Mouse (Mus musculus): ENCODE results near the gene Slc51a. TPM values are rescaled to one million over a fixed set of nuclear protein-coding genes. Genes with fewer than 3 reads are reported as not detected.
"Not testable (repeated sequence)": the region's sequence is repeated elsewhere in the genome, so short reads cannot be mapped to it uniquely, and the experiment has no call there.

Slc51a gene
- polyA plus RNA-seq, 1 experiment from 2014 or later: 0.40 TPM

- Histone ChIP-seq H3K4me3 (replicated peaks) (no peak overlapping the region), H3K4me1 (no peaks in the 10 kb centered on the region), H3K27ac (no peak overlapping the region), H3K9me3 (no peaks in the 10 kb centered on the region), H3K36me3 (replicated peaks) (peaks cover 28% of the 10 kb centered on the region), H3K27me3 (no peaks in the 10 kb centered on the region), H3K9ac (no peak overlapping the region), H3K4me2 (no peak overlapping the region)
- no peak for ATAC-seq (ENCODE audit: low FRiP score)
Observed at GRCm38 (mm10) chr16:32456086-32456485, 31.6 kb downstream of the Slc51a start.

- Histone ChIP-seq H3K4me3 (replicated peaks) (no peak overlapping the region), H3K4me2 (no peak overlapping the region), H3K9me3 (no peaks in the 10 kb centered on the region), H3K4me1 (no peaks in the 10 kb centered on the region), H3K27me3 (no peaks in the 10 kb centered on the region), H3K27ac (no peak overlapping the region), H3K9ac (no peak overlapping the region), H3K36me3 (replicated peaks) (peaks cover 28% of the 10 kb centered on the region)
- ATAC-seq (ENCODE audit: low FRiP score): no peak
- WGBS: 83% methylated on average over 5 of the region's 5 CpGs
Observed at GRCm38 (mm10) chr16:32454646-32455045, 33.0 kb downstream of the Slc51a start.

- Histone ChIP-seq H3K27me3 (no peaks in the 10 kb centered on the region), H3K27ac (no peak overlapping the region), H3K4me3 (replicated peaks) (no peak overlapping the region), H3K9ac (no peak overlapping the region), H3K4me2 (no peak overlapping the region), H3K9me3 (no peaks in the 10 kb centered on the region), H3K36me3 (replicated peaks) (peaks cover 23% of the 10 kb centered on the region), H3K4me1 (no peaks in the 10 kb centered on the region)
- 93% methylated on average over 8 of the region's 8 CpGs for WGBS
- no peak for ATAC-seq (ENCODE audit: low FRiP score)
Observed at GRCm38 (mm10) chr16:32453102-32453501, 34.6 kb downstream of the Slc51a start.

GRCm38 (mm10) chr16:32450133-32450532, 37.5 kb downstream of the Slc51a start:
- ATAC-seq (ENCODE audit: low FRiP score): no peak
- no peaks in the 10 kb centered on the region for H3K9me3 ChIP-seq
- no peaks in the 10 kb centered on the region for H3K27me3 ChIP-seq
- H3K27ac ChIP-seq: no peak overlapping the region
- no peak overlapping the region for H3K4me3 ChIP-seq (replicated peaks)
- no peak overlapping the region for H3K9ac ChIP-seq
- no peak overlapping the region for H3K4me2 ChIP-seq
- peaks cover 14% of the 10 kb centered on the region for H3K36me3 ChIP-seq (replicated peaks)
- H3K4me1 ChIP-seq: no peaks in the 10 kb centered on the region
- 96% methylated on average over 2 of the region's 2 CpGs for WGBS

- ATAC-seq (ENCODE audit: low FRiP score): no peak
- H3K4me2 ChIP-seq: no peak overlapping the region
- H3K9ac ChIP-seq: no peak overlapping the region
- H3K27ac ChIP-seq: no peak overlapping the region
- H3K9me3 ChIP-seq: no peaks in the 10 kb centered on the region
- H3K4me3 ChIP-seq (replicated peaks): no peak overlapping the region
- H3K4me1 ChIP-seq: no peaks in the 10 kb centered on the region
- 87% methylated on average over 3 of the region's 3 CpGs for WGBS
- peaks cover 13% of the 10 kb centered on the region for H3K36me3 ChIP-seq (replicated peaks)
- no peaks in the 10 kb centered on the region for H3K27me3 ChIP-seq
Observed at GRCm38 (mm10) chr16:32449665-32450064, 38.0 kb downstream of the Slc51a start.

- Histone ChIP-seq H3K4me1 (no peaks in the 10 kb centered on the region), H3K27me3 (no peaks in the 10 kb centered on the region), H3K4me3 (replicated peaks) (no peak overlapping the region), H3K4me2 (no peak overlapping the region), H3K36me3 (replicated peaks) (peaks cover 1% of the 10 kb centered on the region; the same call in 1 of the 2 replicates), H3K9me3 (no peaks in the 10 kb centered on the region), H3K27ac (no peak overlapping the region), H3K9ac (no peak overlapping the region)
- WGBS: 79% methylated on average over 2 of the region's 2 CpGs
- no peak for ATAC-seq (ENCODE audit: low FRiP score)
Observed at GRCm38 (mm10) chr16:32446563-32447138, 41.0 kb downstream of the Slc51a start.

GRCm38 (mm10) chr16:32445558-32445957, 42.1 kb downstream of the Slc51a start:
- WGBS: 87% methylated on average over 1 of the region's 1 CpGs
- Histone ChIP-seq H3K9me3 (no peaks in the 10 kb centered on the region), H3K4me3 (replicated peaks) (no peak overlapping the region), H3K27ac (no peak overlapping the region), H3K4me1 (no peaks in the 10 kb centered on the region), H3K27me3 (no peaks in the 10 kb centered on the region), H3K4me2 (no peak overlapping the region), H3K36me3 (replicated peaks) (no peaks in the 10 kb centered on the region; the same call in 1 of the 2 replicates), H3K9ac (no peak overlapping the region)
- no peak for ATAC-seq (ENCODE audit: low FRiP score)

GRCm38 (mm10) chr16:32444615-32445014, 43.1 kb downstream of the Slc51a start:
- whole genome bisulfite sequencing: 93% methylated on average over 3 of the region's 3 CpGs
- not testable (repeated sequence) for ATAC-seq (ENCODE audit: low FRiP score); H3K4me1 ChIP-seq; H3K27me3 ChIP-seq; H3K4me2 ChIP-seq; H3K9me3 ChIP-seq; H3K9ac ChIP-seq; H3K36me3 ChIP-seq (replicated peaks); H3K4me3 ChIP-seq (replicated peaks); H3K27ac ChIP-seq

- no peak for ATAC-seq (ENCODE audit: low FRiP score)
- no peak overlapping the region for H3K4me3 ChIP-seq (replicated peaks)
- H3K27me3 ChIP-seq: no peaks in the 10 kb centered on the region
- H3K9me3 ChIP-seq: no peaks in the 10 kb centered on the region
- no peak overlapping the region for H3K9ac ChIP-seq
- H3K27ac ChIP-seq: no peak overlapping the region
- WGBS: 88% methylated on average over 3 of the region's 3 CpGs
- no peak overlapping the region for H3K4me2 ChIP-seq
- no peaks in the 10 kb centered on the region; the same call in 1 of the 2 replicates for H3K36me3 ChIP-seq (replicated peaks)
- H3K4me1 ChIP-seq: no peaks in the 10 kb centered on the region
Observed at GRCm38 (mm10) chr16:32441432-32441831, 46.2 kb downstream of the Slc51a start.

GRCm38 (mm10) chr16:32437266-32437665, 50.4 kb downstream of the Slc51a start:
- WGBS: 100% methylated on average over 1 of the region's 1 CpGs
- no peak overlapping the region for H3K4me2 ChIP-seq
- no peaks in the 10 kb centered on the region; the same call in 1 of the 2 replicates for H3K36me3 ChIP-seq (replicated peaks)
- H3K4me1 ChIP-seq: no peaks in the 10 kb centered on the region; the same call in 1 of the 2 replicates
- no peaks in the 10 kb centered on the region for H3K27me3 ChIP-seq
- H3K9ac ChIP-seq: no peak overlapping the region
- no peak overlapping the region for H3K27ac ChIP-seq
- no peaks in the 10 kb centered on the region for H3K9me3 ChIP-seq
- no peak for ATAC-seq (ENCODE audit: low FRiP score)
- H3K4me3 ChIP-seq (replicated peaks): no peak overlapping the region

GRCm38 (mm10) chr16:32436657-32437056, 51.0 kb downstream of the Slc51a start:
- Histone ChIP-seq H3K4me1 (peaks cover 6% of the 10 kb centered on the region), H3K4me2 (no peak overlapping the region), H3K4me3 (replicated peaks) (no peak overlapping the region), H3K36me3 (replicated peaks) (no peaks in the 10 kb centered on the region; the same call in 1 of the 2 replicates), H3K9ac (no peak overlapping the region), H3K27me3 (no peaks in the 10 kb centered on the region), H3K9me3 (no peaks in the 10 kb centered on the region), H3K27ac (no peak overlapping the region)
- WGBS: 69% methylated on average over 1 of the region's 1 CpGs
- no peak for ATAC-seq (ENCODE audit: low FRiP score)

- no peak overlapping the region for H3K4me2 ChIP-seq
- no peaks in the 10 kb centered on the region for H3K36me3 ChIP-seq (replicated peaks)
- no peak overlapping the region for H3K9ac ChIP-seq
- peaks cover 12% of the 10 kb centered on the region for H3K4me1 ChIP-seq
- no peak overlapping the region for H3K27ac ChIP-seq
- no peaks in the 10 kb centered on the region for H3K9me3 ChIP-seq
- H3K4me3 ChIP-seq (replicated peaks): no peak overlapping the region
- no peak for ATAC-seq (ENCODE audit: low FRiP score)
- no peaks in the 10 kb centered on the region for H3K27me3 ChIP-seq
Observed at GRCm38 (mm10) chr16:32434691-32435090, 53.0 kb downstream of the Slc51a start.

GRCm38 (mm10) chr16:32434066-32434465, 53.6 kb downstream of the Slc51a start:
- no peaks in the 10 kb centered on the region for H3K27me3 ChIP-seq
- H3K36me3 ChIP-seq (replicated peaks): no peaks in the 10 kb centered on the region
- peaks cover 13% of the 10 kb centered on the region for H3K4me1 ChIP-seq
- no peak for ATAC-seq (ENCODE audit: low FRiP score)
- H3K27ac ChIP-seq: no peak overlapping the region
- no peaks in the 10 kb centered on the region for H3K9me3 ChIP-seq
- H3K4me2 ChIP-seq: no peak overlapping the region
- 70% methylated on average over 6 of the region's 6 CpGs for WGBS
- H3K4me3 ChIP-seq (replicated peaks): no peak overlapping the region
- 0 out of 2 replicates have a peak overlapping the region, but pooled peaks have one; percentile 25 for H3K9ac ChIP-seq
